Mouse (Mus musculus): ENCODE data around the gene Plek2. TPM values are rescaled to one million over a fixed set of nuclear protein-coding genes. Genes with fewer than 3 reads are reported as not detected.

The Plek2 gene
- total RNA-seq, 2 experiments from 2014 or later: 0.66 TPM; not detected in 1

Other genes with a start within 250 kb of the Plek2 start
- gene Fam71d, start 215.4 kb downstream of the Plek2 start, total RNA-seq (2014; fragmentation: Nextera tagmentation): not detected in 2 replicates
- not detected in 2 replicates for gene Fam71d, start 215.4 kb downstream of the Plek2 start, total RNA-seq (2017)
- gene Mpp5, start 158.1 kb downstream of the Plek2 start, total RNA-seq (2014; fragmentation: Nextera tagmentation): 11.8 and 15.5 TPM in 2 replicates
- 19.1 and 37.4 TPM in 2 replicates for gene Mpp5, start 158.1 kb downstream of the Plek2 start, total RNA-seq (2017)
- gene Atp6v1d, start 45.3 kb downstream of the Plek2 start, total RNA-seq (2014; fragmentation: Nextera tagmentation): 53.3 and 74.5 TPM in 2 replicates
- gene Atp6v1d, start 45.3 kb downstream of the Plek2 start, total RNA-seq (2017): 15.3 and 27.9 TPM in 2 replicates
- gene Eif2s1, start 45.1 kb downstream of the Plek2 start, total RNA-seq (2014; fragmentation: Nextera tagmentation): 88.2 and 99.2 TPM in 2 replicates
- 137 and 156 TPM in 2 replicates for gene Eif2s1, start 45.1 kb downstream of the Plek2 start, total RNA-seq (2017)
- 12.2 and 22.1 TPM in 2 replicates for gene Tmem229b, start 100.7 kb upstream of the Plek2 start, total RNA-seq (2014; fragmentation: Nextera tagmentation)
- gene Tmem229b, start 100.7 kb upstream of the Plek2 start, total RNA-seq (2017): 8.5 and 10.6 TPM in 2 replicates
- not detected in 2 replicates for gene Plekhh1, start 122.2 kb upstream of the Plek2 start, total RNA-seq (2014; fragmentation: Nextera tagmentation)
- gene Plekhh1, start 122.2 kb upstream of the Plek2 start, total RNA-seq (2017): not detected in 2 replicates
- gene Pigh, start 182.7 kb upstream of the Plek2 start, total RNA-seq (2014; fragmentation: Nextera tagmentation): 6.8 and 11.0 TPM in 2 replicates
- 12.7 and 13.0 TPM in 2 replicates for gene Pigh, start 182.7 kb upstream of the Plek2 start, total RNA-seq (2017)
- not detected in 2 replicates for gene Arg2, start 223.8 kb upstream of the Plek2 start, total RNA-seq (2014; fragmentation: Nextera tagmentation)
- gene Arg2, start 223.8 kb upstream of the Plek2 start, total RNA-seq (2017): not detected in 2 replicates

Measured in megakaryocyte-erythroid progenitor cell, adult 5-6 weeks (primary cell).